Mouse (Mus musculus) adrenal gland, postnatal 4 days (tissue): Measurements from ENCODE around the gene Tsr3. TPM values are rescaled to one million over a fixed set of nuclear protein-coding genes. Genes with fewer than 3 reads are reported as not detected.
A peak's percentile ranks its signal among the peaks of the same experiment; 100 is the strongest.

ENCODE experiments used
- DNase-seq, 2 experiments: peaks; one replicate each; pipeline ENCODE4 v3.0.0; 2021 to 2022; ENCODE audit warnings: low spot score in 2 of 2, mixed read lengths in 2 of 2
- total RNA-seq, 2 experiments: library from RNA; stranded (reverse); gene quantifications; 2 replicates each; pipeline ENCODE4 v1.2.3; 2021

Tsr3 gene
- total RNA-seq, 2 experiments from 2014 or later = 35.6 to 36.5 TPM

- no peak for DNase-seq
Observed at GRCm38 (mm10) chr17:25243131-25243780, 3.3 kb downstream of the Tsr3 start.

GRCm38 (mm10) chr17:25244239-25244638, 4.3 kb downstream of the Tsr3 start:
- no peak for DNase-seq

DNA sequence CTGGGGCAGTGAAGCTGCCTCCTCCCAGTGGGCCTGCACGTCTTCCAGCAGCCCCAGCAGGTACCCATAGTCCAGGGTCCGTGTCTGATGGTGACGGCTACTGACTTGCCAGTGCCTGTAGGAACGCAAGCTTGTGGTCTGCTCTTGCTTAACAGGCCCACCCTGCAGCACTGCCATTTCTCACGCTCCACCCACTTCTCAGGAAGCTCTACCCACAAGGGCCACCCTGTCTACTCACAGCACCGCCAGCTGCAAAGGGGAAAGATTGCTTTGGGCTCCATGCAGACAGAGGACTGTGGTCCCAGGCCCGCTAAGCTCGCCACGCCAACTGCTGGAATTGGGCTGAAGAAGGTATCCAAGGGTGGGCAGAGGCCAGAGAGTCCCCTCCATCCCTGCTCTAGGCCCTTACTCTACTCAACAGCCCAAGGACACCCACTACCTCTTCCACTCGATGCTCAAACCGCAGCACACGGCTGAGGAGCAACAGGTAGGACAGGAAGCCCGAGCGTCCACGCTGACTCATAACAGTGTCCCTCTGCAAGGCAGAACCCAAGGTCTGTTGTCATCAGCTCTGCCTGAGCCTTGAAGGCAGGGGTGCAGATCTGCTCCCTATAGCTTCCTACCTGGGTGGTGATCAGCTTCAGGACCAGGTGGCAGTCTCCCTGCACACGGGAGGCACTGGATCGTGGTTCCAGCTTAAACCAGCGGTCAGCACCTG, 8.2 kb downstream of the Tsr3 start:
- no peak for DNase-seq

DNA sequence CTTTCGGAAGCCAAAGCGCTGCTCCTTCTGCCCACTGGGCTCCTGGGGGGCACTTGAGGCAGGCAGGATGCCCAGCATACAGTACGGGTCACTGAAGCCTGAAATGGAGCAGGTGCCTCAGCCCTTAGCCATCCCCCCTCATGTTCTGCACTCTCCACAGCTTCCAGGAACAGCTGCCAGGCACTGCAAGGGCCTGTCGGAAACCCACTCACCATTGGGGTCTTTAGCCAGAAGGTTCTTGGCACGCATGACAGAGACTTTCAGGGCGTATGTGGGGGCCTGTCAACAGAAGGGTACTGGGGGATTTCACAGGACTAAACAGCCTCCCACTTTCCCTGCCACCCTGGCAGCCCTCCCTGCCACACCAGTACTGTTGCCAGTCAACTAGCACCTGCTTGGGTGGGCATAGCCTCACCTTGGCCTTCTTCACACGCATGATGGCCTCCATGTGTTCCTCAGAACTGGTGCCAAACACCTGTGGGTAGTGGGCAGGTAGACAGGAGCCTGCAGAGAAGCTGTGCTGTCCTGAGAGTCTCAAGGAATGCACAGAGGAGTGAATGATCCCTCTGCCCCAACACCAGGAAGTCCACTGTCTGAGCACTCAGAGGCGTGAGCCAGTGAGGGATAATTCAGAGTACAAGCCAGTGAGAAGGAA, 10.3 kb downstream of the Tsr3 start:
- no peak for DNase-seq

GRCm38 (mm10) chr17:25252643-25253042, 12.7 kb downstream of the Tsr3 start:
- DNase-seq = no peak

GRCm38 (mm10) chr17:25253760-25254159, 13.8 kb downstream of the Tsr3 start:
- DNase-seq = no peak

DNA sequence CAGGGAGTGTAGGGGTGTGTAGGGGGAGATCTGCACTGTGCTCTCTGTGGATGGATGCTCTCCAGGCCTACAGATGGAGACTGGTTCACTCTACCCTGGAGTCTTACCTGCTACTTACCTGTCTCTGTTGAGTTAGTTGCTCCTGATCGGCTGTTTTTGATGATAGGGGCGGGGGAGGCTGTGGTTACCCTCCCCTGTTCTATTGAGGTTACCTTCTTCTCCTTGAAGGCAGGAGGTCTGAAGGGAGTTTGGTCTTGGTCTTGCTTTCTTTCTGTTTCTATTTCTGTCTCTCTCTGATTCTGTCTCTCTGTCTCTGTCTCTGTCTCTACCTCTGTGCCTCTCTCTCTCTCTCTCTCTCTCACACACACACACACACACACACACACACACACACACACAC, 15.1 kb downstream of the Tsr3 start:
- DNase-seq = no peak

DNA sequence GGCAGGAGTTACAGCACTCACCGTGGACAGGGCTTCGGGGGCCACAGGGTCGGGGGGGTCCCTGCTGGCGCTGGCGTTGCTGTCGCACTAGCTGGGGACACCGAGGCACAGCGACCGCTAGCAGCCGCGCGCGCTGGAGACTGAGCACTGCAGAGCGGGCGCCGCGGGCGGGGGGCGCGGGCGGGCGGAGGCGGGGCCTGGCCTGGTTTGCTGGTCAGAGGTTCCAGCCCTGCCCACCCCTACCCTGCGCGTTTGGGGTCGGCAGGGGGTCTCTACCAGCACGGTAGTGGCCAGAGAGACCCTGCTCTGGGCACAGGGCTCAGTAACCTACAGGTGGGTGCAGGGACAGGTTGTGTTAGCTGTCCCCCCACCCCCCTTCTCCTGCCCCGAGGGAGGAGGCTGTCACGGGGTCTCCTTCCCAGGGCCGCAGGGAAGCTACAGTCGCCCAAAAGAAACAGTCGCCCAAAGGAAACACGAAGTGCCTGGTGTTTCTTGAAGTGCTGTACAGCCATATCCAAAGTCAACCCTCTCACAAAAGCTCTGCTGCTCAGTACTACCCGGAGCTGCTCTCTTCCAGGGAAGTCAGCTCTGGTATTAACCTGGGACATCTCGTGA, 16.3 kb downstream of the Tsr3 start, which contains the start of gene Baiap3:
Gene Baiap3 (minus strand): TSS at position 225 of the 615 bp plus-strand sequence.
- no peak for DNase-seq

DNA sequence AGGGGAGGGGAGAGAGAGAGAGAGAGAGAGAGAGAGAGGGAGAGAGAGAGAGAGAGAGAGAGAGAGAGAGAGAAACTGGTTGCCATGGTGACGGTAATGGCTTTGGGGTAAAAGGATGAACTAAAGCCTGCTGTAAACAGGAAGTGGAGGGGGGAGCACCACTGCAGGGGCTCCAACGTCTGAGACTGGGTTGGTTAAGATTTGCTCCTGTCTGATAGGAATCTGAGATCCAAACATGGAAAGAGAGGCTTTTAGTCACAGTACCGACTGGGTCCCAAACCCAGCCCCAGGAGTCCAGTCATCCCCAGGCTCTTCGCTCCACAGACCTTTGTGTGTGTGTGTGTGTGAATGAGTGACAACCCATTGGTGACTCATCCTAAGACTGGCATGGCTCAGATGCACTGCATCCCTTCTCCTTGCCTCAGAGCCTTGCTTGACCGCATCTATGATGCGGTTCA, 17.9 kb downstream of the Tsr3 start:
- no peak for DNase-seq

- no peak for DNase-seq
Observed at GRCm38 (mm10) chr17:25264453-25264852, 24.5 kb downstream of the Tsr3 start.

GRCm38 (mm10) chr17:25270795-25271335, 30.9 kb downstream of the Tsr3 start:
- no peak for DNase-seq

DNA sequence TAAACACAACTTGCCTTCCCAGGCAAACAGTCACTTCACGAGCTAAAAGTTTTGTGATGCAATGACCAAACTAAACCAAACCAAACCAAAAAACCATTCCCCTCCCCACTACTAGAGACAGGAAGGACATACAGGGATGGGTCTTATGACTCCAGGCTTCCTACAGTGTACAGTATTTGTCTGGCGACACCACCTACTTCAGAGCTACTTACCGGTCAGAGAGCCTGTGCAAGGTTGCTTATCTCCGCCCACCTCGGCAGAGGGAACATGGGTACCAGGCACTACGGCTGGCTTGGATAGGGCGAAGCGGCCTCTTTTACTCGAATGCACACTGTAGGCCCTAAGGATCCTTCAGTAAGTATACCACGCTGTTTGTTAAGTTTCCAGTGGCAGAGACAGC, 32.4 kb downstream of the Tsr3 start:
- DNase-seq = no peak

DNA sequence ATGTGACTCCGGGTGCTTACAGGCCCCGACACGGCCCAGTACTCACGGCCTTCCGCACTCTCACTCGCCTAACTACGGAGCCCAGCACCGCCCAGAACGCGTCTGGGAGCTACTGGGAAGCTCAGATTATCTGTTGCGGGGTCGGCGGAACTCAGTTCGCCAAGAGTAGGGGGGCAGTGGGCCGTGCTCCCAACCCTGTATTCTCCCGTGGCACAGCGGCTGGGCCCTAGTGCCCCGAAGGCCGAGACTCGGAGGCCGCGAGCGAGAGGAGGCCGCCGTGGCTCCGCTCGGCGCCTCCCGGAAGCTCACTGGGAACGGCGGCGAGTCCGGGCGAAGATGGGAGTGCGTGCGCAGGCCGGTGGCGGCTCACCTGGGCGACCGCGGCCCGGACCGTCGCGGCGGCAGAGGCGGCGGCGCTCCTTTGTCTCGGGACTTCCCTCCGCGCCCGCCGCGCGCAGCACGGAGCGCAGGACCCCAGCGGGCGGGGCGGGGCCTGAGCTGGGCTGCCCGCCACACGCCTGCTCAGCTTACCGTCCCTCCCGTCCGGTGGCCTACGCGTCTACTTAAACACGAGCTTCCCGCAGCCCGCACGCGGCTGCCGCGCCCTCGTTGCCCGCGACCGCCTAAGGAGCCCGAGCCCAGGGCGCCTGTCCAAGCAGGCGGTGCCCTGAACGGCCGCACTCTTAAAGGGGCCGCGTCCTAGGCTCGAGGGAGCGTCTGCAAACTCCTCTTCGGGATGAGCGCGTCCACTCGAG, 33.2 kb downstream of the Tsr3 start:
- peak in 1 of 2 experiments; percentile 77 for DNase-seq

- peak; percentile 83 to 90 for DNase-seq
Observed at GRCm38 (mm10) chr17:25273706-25274501, 33.9 kb downstream of the Tsr3 start.

GRCm38 (mm10) chr17:25274571-25275346, 34.8 kb downstream of the Tsr3 start, which contains the start of gene Ube2i:
Gene Ube2i (minus strand): TSS chr17:25274622.
- DNase-seq = no peak

DNA sequence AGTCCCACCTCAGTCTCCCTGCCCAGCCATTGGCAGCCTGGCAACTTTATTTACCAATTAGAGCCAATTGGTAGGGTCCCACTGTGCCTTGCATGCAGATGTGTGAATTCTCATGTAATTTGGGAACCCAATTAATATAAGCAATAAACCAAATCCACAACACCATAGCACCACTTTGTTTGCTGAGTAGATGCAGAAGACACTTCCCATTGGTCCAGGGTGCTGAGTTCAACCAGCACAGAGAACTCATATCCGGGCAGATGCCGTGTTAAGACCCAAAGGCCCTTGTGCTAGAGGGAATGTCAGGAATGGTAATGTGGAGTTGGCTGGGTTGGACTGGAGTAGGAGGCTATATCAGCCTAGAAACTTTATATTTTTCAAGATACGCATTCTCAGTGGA, 35.9 kb downstream of the Tsr3 start:
- no peak for DNase-seq

- DNase-seq = no peak
Observed at GRCm38 (mm10) chr17:25282133-25282532, 42.2 kb downstream of the Tsr3 start.

DNA sequence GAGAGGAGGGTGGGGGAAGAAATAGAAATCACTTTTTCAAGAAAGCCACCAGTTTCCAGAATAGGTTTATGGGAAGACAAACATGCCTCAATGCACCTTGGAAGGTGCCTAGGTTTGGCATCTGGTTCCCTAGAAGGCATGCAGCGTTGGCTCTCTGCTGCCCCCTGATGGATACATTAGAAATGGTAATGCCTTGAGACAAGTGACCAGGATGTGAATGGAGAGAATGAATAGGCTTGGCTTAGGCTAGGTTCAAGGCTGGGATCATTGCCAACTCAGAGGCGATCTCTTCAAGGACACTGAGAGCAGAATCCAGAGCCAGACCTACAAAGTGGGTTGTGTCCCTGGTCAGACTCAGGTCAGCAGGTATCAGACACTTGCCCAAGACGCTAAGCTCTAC, 45.1 kb downstream of the Tsr3 start:
- peak in 1 of 2 experiments; percentile 46 for DNase-seq

- no peak for DNase-seq
Observed at GRCm38 (mm10) chr17:25288842-25289241, 48.9 kb downstream of the Tsr3 start.
